Mouse (Mus musculus): Measurements from ENCODE around the gene Brcc3.

DNA sequence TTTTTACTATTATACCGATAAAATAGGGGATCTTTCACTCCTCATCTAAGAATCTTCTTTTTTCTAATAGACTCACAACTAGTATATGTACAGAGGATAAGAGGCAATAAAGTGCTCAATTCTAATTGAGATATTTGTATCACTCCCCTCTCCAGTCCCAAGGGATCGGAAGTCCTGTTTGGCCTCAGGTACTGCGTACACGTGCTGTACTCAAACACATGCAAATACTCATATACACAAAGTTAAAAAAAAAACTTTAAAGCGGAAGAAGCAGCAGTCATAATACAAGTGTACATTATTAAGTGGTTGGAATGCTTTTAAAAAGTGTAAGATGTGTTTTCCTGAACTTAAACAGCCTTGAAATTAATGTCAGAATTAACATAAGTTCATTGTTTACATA lies 34.7 kb upstream of the Brcc3 start:
- no peak for TF ChIP-seq MAFK (IDR thresholded peaks at IDR 0.05; ENCODE audit: insufficient read depth, low read depth, low read length)
- no peak for TF ChIP-seq CHD2 (IDR thresholded peaks at IDR 0.05; ENCODE audit: low read depth, low read length)

All from ES-E14 (cell line).